Mouse (Mus musculus): ENCODE measurements around the gene Apmap. TPM values are rescaled to one million over a fixed set of nuclear protein-coding genes. Genes with fewer than 3 reads are reported as not detected.

Apmap gene
- polyA plus RNA-seq, 1 experiment = 20.5 TPM

GRCm38 (mm10) chr2:150600263-150600662 lies 8.1 kb downstream of the Apmap start:
- no peak for DNase-seq (ENCODE audit: low read depth in 1 of 2, low spot score in 2 of 2)
- WGBS = 97% methylated on average over 2 of the region's 2 CpGs
- TF ChIP-seq POLR2A (IDR thresholded peaks at IDR 0.05; ENCODE audit: low read depth, low read length) = no peak
- TF ChIP-seq CTCF (IDR thresholded peaks at IDR 0.05; ENCODE audit: extremely low read depth, insufficient read depth, insufficient read length, insufficient replicate concordance) = no peak

GRCm38 (mm10) chr2:150595411-150596190 lies 12.8 kb downstream of the Apmap start:
- Histone ChIP-seq H3K36me3 (ENCODE audit: control insufficient read depth, insufficient read depth, low read length) (peaks cover 10% of the 10 kb centered on the region; the same call in 1 of the 2 replicates), H3K27ac (ENCODE audit: insufficient read depth, low read length) (no peak overlapping the region), H3K4me3 (ENCODE audit: extremely low read depth, insufficient read depth, insufficient read length) (no peak overlapping the region), H3K4me1 (ENCODE audit: control insufficient read depth, insufficient read depth, insufficient read length) (no peaks in the 10 kb centered on the region), H3K27me3 (ENCODE audit: control insufficient read depth, insufficient read depth, low read length) (no peaks in the 10 kb centered on the region)
- 90% methylated on average over 3 of the region's 3 CpGs for WGBS
- DNase-seq (ENCODE audit: low read depth in 1 of 2, low spot score in 2 of 2) = no peak
- TF ChIP-seq CTCF (IDR thresholded peaks at IDR 0.05; ENCODE audit: extremely low read depth, insufficient read depth, insufficient read length, insufficient replicate concordance) = no peak
- no peak for TF ChIP-seq POLR2A (IDR thresholded peaks at IDR 0.05; ENCODE audit: low read depth, low read length)

More at GRCm38 (mm10) chr2:150600263-150600662, 8.1 kb downstream of the Apmap start:
- Histone ChIP-seq H3K27me3 (ENCODE audit: control insufficient read depth, insufficient read depth, low read length) (no peaks in the 10 kb centered on the region), H3K4me1 (ENCODE audit: control insufficient read depth, insufficient read depth, insufficient read length) (no peaks in the 10 kb centered on the region), H3K36me3 (ENCODE audit: control insufficient read depth, insufficient read depth, low read length) (peaks cover 5% of the 10 kb centered on the region; the same call in 1 of the 2 replicates), H3K27ac (ENCODE audit: insufficient read depth, low read length) (no peak overlapping the region), H3K4me3 (ENCODE audit: extremely low read depth, insufficient read depth, insufficient read length) (no peak overlapping the region)

- Histone ChIP-seq H3K36me3 (ENCODE audit: control insufficient read depth, insufficient read depth, low read length) (peaks cover 27% of the 10 kb centered on the region), H3K4me3 (ENCODE audit: extremely low read depth, insufficient read depth, insufficient read length) (no peak overlapping the region), H3K27ac (ENCODE audit: insufficient read depth, low read length) (no peak overlapping the region), H3K4me1 (ENCODE audit: control insufficient read depth, insufficient read depth, insufficient read length) (no peaks in the 10 kb centered on the region), H3K27me3 (ENCODE audit: control insufficient read depth, insufficient read depth, low read length) (no peaks in the 10 kb centered on the region)
- TF ChIP-seq POLR2A (IDR thresholded peaks at IDR 0.05; ENCODE audit: low read depth, low read length) (no peak), CTCF (IDR thresholded peaks at IDR 0.05; ENCODE audit: extremely low read depth, insufficient read depth, insufficient read length, insufficient replicate concordance) (no peak)
- 96% methylated on average over 11 of the region's 11 CpGs for WGBS
- no peak for DNase-seq (ENCODE audit: low read depth in 1 of 2, low spot score in 2 of 2)
Observed at GRCm38 (mm10) chr2:150589076-150589475, 19.3 kb downstream of the Apmap start.

- WGBS = 84% methylated on average over 1 of the region's 1 CpGs
- peaks cover 3% of the 10 kb centered on the region; the same call in 1 of the 2 replicates for H3K36me3 ChIP-seq (ENCODE audit: control insufficient read depth, insufficient read depth, low read length)
- no peak for DNase-seq (ENCODE audit: low read depth in 1 of 2, low spot score in 2 of 2)
- H3K4me3 ChIP-seq (ENCODE audit: extremely low read depth, insufficient read depth, insufficient read length) = no peak overlapping the region
- no peaks in the 10 kb centered on the region for H3K27me3 ChIP-seq (ENCODE audit: control insufficient read depth, insufficient read depth, low read length)
- H3K4me1 ChIP-seq (ENCODE audit: control insufficient read depth, insufficient read depth, insufficient read length) = peaks cover 4% of the 10 kb centered on the region; the same call in 1 of the 2 replicates
- no peak for TF ChIP-seq POLR2A (IDR thresholded peaks at IDR 0.05; ENCODE audit: low read depth, low read length)
- no peak overlapping the region for H3K27ac ChIP-seq (ENCODE audit: insufficient read depth, low read length)
Observed at GRCm38 (mm10) chr2:150579628-150580027, 28.7 kb downstream of the Apmap start.

GRCm38 (mm10) chr2:150578603-150579002 lies 29.8 kb downstream of the Apmap start:
- Histone ChIP-seq H3K36me3 (ENCODE audit: control insufficient read depth, insufficient read depth, low read length) (peaks cover 2% of the 10 kb centered on the region; the same call in 1 of the 2 replicates), H3K4me1 (ENCODE audit: control insufficient read depth, insufficient read depth, insufficient read length) (peaks cover 4% of the 10 kb centered on the region; the same call in 1 of the 2 replicates), H3K27ac (ENCODE audit: insufficient read depth, low read length) (peak overlapping the region; percentile 84; the same call in 1 of the 2 replicates), H3K27me3 (ENCODE audit: control insufficient read depth, insufficient read depth, low read length) (no peaks in the 10 kb centered on the region), H3K4me3 (ENCODE audit: extremely low read depth, insufficient read depth, insufficient read length) (no peak overlapping the region)
- WGBS = 66% methylated on average over 5 of the region's 5 CpGs
- peak in 1 of 2 experiments; percentile 33 for DNase-seq (ENCODE audit: low read depth in 1 of 2, low spot score in 2 of 2)
- TF ChIP-seq CTCF (IDR thresholded peaks at IDR 0.05; ENCODE audit: extremely low read depth, insufficient read depth, insufficient read length, insufficient replicate concordance) = no peak

- TF ChIP-seq POLR2A (IDR thresholded peaks at IDR 0.05; ENCODE audit: low read depth, low read length) (no peak), CTCF (IDR thresholded peaks at IDR 0.05; ENCODE audit: extremely low read depth, insufficient read depth, insufficient read length, insufficient replicate concordance) (no peak)
- H3K27ac ChIP-seq (ENCODE audit: insufficient read depth, low read length) = no peak overlapping the region
- H3K4me1 ChIP-seq (ENCODE audit: control insufficient read depth, insufficient read depth, insufficient read length) = peaks cover 4% of the 10 kb centered on the region; the same call in 1 of the 2 replicates
- H3K4me3 ChIP-seq (ENCODE audit: extremely low read depth, insufficient read depth, insufficient read length) = no peak overlapping the region
- no peak for DNase-seq (ENCODE audit: low read depth in 1 of 2, low spot score in 2 of 2)
- no peaks in the 10 kb centered on the region for H3K36me3 ChIP-seq (ENCODE audit: control insufficient read depth, insufficient read depth, low read length)
- no peaks in the 10 kb centered on the region for H3K27me3 ChIP-seq (ENCODE audit: control insufficient read depth, insufficient read depth, low read length)
- 86% methylated on average over 1 of the region's 1 CpGs for WGBS
Observed at GRCm38 (mm10) chr2:150576256-150576655, 32.1 kb downstream of the Apmap start.

GRCm38 (mm10) chr2:150572463-150572862 lies 35.9 kb downstream of the Apmap start:
- no peak overlapping the region for H3K4me3 ChIP-seq (ENCODE audit: extremely low read depth, insufficient read depth, insufficient read length)
- H3K27me3 ChIP-seq (ENCODE audit: control insufficient read depth, insufficient read depth, low read length) = no peaks in the 10 kb centered on the region
- TF ChIP-seq CTCF (IDR thresholded peaks at IDR 0.05; ENCODE audit: extremely low read depth, insufficient read depth, insufficient read length, insufficient replicate concordance) (no peak), POLR2A (IDR thresholded peaks at IDR 0.05; ENCODE audit: low read depth, low read length) (no peak)
- H3K4me1 ChIP-seq (ENCODE audit: control insufficient read depth, insufficient read depth, insufficient read length) = no peaks in the 10 kb centered on the region
- H3K36me3 ChIP-seq (ENCODE audit: control insufficient read depth, insufficient read depth, low read length) = no peaks in the 10 kb centered on the region
- no peak for DNase-seq (ENCODE audit: low read depth in 1 of 2, low spot score in 2 of 2)
- H3K27ac ChIP-seq (ENCODE audit: insufficient read depth, low read length) = no peak overlapping the region
- WGBS = 87% methylated on average over 3 of the region's 3 CpGs

Measured in spleen, adult 2 months (tissue).